Mouse (Mus musculus): ENCODE measurements at regions not wholly inside any gene's neighbourhood (a gene's known extent, or its start where the extent isn't known, plus 50 kb on each side); places are given as distances from the start of the nearest gene placed in this dataset.

DNA sequence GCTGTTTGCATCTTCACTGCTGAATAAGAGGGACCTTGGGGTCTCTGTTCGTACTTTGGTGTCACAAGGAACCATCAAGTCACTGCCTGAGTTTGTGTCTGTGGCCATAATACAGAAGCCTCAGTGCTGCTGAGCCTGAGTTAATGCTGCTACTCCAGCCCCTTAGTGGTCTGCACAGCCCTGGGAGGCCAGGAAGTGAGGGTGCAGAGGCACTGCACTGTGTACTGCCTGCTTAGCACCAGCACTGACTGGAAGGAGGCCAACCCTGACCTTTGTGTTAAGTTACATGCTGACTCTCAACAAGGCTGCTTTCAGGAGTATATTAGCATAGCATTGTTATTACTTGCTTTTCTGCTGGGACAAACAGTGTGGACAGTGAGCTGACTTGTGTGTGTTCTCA, 86.9 kb upstream of the Tmtc1 start:
- 89% methylated on average over 1 of the region's 1 CpGs for WGBS
- no peaks in the 10 kb centered on the region for H3K4me1 ChIP-seq (ENCODE audit: control insufficient read depth, insufficient read depth, low read length)
- no peak for TF ChIP-seq CTCF (IDR thresholded peaks at IDR 0.05; ENCODE audit: low read depth, low read length)
- no peak for DNase-seq (ENCODE audit: extremely low read depth, low read depth, low spot score)
- H3K4me3 ChIP-seq (ENCODE audit: insufficient read depth, low read depth, low read length): no peak overlapping the region
- H3K79me2 ChIP-seq (ENCODE audit: control insufficient read depth, insufficient read depth, low read length): no peaks in the 10 kb centered on the region
- no peaks in the 10 kb centered on the region for H3K27me3 ChIP-seq (ENCODE audit: control insufficient read depth, insufficient read depth, low read length)
- no peak overlapping the region for H3K9ac ChIP-seq (ENCODE audit: low read depth, low read length)
- no peaks in the 10 kb centered on the region for H3K36me3 ChIP-seq (ENCODE audit: control insufficient read depth, insufficient read depth, low read length)
- no peak overlapping the region for H3K27ac ChIP-seq (replicated peaks; ENCODE audit: insufficient read depth, low read depth, low read length)

DNA sequence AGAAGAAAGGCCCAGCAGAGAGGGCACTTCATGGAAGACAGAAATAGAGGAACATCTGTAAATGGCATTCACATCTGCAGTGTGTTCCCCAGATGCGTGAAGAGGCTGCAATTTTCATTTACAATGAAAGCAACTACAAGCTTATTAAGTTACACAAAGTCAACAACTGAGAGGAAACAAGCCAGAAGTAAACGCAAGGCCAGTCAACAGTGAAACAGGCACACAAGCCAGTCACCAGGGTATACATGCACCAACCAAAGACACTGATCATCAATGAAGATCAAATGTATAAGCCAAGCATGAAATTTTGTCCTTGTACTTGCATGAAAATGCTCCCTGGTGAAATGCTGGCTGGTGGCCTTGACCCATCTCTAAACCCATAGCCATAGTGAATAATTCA, 84.4 kb upstream of the Tmtc1 start:
- no peak for TF ChIP-seq CTCF (IDR thresholded peaks at IDR 0.05; ENCODE audit: low read depth, low read length)
- TF ChIP-seq POLR2A (IDR thresholded peaks at IDR 0.05; ENCODE audit: extremely low read depth, insufficient read depth, low read length): no peak
- no peak overlapping the region for H3K27ac ChIP-seq (replicated peaks; ENCODE audit: insufficient read depth, low read depth, low read length)
- H3K36me3 ChIP-seq (ENCODE audit: control insufficient read depth, insufficient read depth, low read length): no peaks in the 10 kb centered on the region
- no peaks in the 10 kb centered on the region for H3K4me1 ChIP-seq (ENCODE audit: control insufficient read depth, insufficient read depth, low read length)
- H3K79me2 ChIP-seq (ENCODE audit: control insufficient read depth, insufficient read depth, low read length): no peaks in the 10 kb centered on the region
- H3K27me3 ChIP-seq (ENCODE audit: control insufficient read depth, insufficient read depth, low read length): no peaks in the 10 kb centered on the region
- WGBS: 80% methylated on average over 2 of the region's 2 CpGs
- DNase-seq (ENCODE audit: extremely low read depth, low read depth, low spot score): no peak
- no peak overlapping the region for H3K9ac ChIP-seq (ENCODE audit: low read depth, low read length)
- no peak overlapping the region for H3K4me3 ChIP-seq (ENCODE audit: insufficient read depth, low read depth, low read length)

DNA sequence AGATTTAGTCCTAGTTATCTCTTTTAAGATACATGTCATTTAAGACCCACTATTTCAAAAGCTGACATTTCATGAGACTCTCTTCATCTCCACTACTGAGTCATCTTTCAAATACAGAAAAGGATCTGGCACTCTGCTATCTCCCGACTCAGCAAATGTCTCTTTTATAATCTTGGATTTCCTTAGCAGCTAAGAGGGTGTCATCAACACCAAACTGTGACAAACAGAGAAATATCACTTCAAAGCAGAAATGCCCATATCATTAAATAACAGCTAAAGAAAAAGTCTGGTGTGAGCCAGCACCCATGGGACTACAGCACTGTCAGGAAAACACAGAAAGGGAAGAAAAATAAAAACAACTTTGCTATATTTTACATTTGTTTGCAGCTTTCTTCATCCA, 78.7 kb upstream of the Tmtc1 start:
- Histone ChIP-seq H3K36me3 (ENCODE audit: control insufficient read depth, insufficient read depth, low read length) (no peaks in the 10 kb centered on the region), H3K4me3 (ENCODE audit: insufficient read depth, low read depth, low read length) (no peak overlapping the region), H3K27me3 (ENCODE audit: control insufficient read depth, insufficient read depth, low read length) (no peaks in the 10 kb centered on the region), H3K9ac (ENCODE audit: low read depth, low read length) (no peak overlapping the region), H3K4me1 (ENCODE audit: control insufficient read depth, insufficient read depth, low read length) (no peaks in the 10 kb centered on the region), H3K79me2 (ENCODE audit: control insufficient read depth, insufficient read depth, low read length) (no peaks in the 10 kb centered on the region), H3K27ac (replicated peaks; ENCODE audit: insufficient read depth, low read depth, low read length) (no peak overlapping the region)
- TF ChIP-seq POLR2A (IDR thresholded peaks at IDR 0.05; ENCODE audit: extremely low read depth, insufficient read depth, low read length): no peak
- no peak for TF ChIP-seq CTCF (IDR thresholded peaks at IDR 0.05; ENCODE audit: low read depth, low read length)
- 76% methylated on average over 1 of the region's 1 CpGs for WGBS
- no peak for DNase-seq (ENCODE audit: extremely low read depth, low read depth, low spot score)

- no peaks in the 10 kb centered on the region for H3K27me3 ChIP-seq (ENCODE audit: control insufficient read depth, insufficient read depth, low read length)
- no peak overlapping the region for H3K9ac ChIP-seq (ENCODE audit: low read depth, low read length)
- TF ChIP-seq CTCF (IDR thresholded peaks at IDR 0.05; ENCODE audit: low read depth, low read length) (no peak), POLR2A (IDR thresholded peaks at IDR 0.05; ENCODE audit: extremely low read depth, insufficient read depth, low read length) (no peak)
- no peak overlapping the region for H3K4me3 ChIP-seq (ENCODE audit: insufficient read depth, low read depth, low read length)
- no peaks in the 10 kb centered on the region for H3K4me1 ChIP-seq (ENCODE audit: control insufficient read depth, insufficient read depth, low read length)
- 79% methylated on average over 2 of the region's 2 CpGs for WGBS
- H3K36me3 ChIP-seq (ENCODE audit: control insufficient read depth, insufficient read depth, low read length): no peaks in the 10 kb centered on the region
- DNase-seq (ENCODE audit: extremely low read depth, low read depth, low spot score): no peak
- H3K27ac ChIP-seq (replicated peaks; ENCODE audit: insufficient read depth, low read depth, low read length): no peak overlapping the region
- no peaks in the 10 kb centered on the region for H3K79me2 ChIP-seq (ENCODE audit: control insufficient read depth, insufficient read depth, low read length)
These were observed 73.5 kb upstream of the Tmtc1 start for GRCm38 (mm10) chr6:148517536-148518245.

DNA sequence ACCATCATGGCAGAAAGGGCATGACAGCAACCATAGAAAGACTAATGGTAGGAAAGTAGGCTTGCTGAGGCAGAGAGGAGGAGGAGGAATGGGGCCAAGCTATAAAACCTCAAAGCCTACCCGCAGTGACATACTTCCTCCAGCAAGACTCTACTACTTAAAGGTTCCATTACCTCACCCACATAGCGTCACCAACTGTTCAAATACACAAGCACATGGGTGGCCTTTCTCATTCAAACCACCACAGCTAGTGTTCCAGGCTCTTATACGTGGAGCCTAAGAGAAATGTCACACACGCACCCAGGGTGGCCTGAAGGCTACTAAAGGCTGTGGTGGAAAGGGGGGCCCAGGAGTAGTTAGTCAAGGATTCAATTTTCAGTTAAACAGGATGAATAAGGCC, 72.5 kb upstream of the Tmtc1 start:
- H3K4me1 ChIP-seq (ENCODE audit: control insufficient read depth, insufficient read depth, low read length): no peaks in the 10 kb centered on the region
- 75% methylated on average over 4 of the region's 4 CpGs for WGBS
- H3K79me2 ChIP-seq (ENCODE audit: control insufficient read depth, insufficient read depth, low read length): no peaks in the 10 kb centered on the region
- H3K27ac ChIP-seq (replicated peaks; ENCODE audit: insufficient read depth, low read depth, low read length): no peak overlapping the region
- H3K36me3 ChIP-seq (ENCODE audit: control insufficient read depth, insufficient read depth, low read length): no peaks in the 10 kb centered on the region
- DNase-seq (ENCODE audit: extremely low read depth, low read depth, low spot score): no peak
- H3K27me3 ChIP-seq (ENCODE audit: control insufficient read depth, insufficient read depth, low read length): no peaks in the 10 kb centered on the region
- TF ChIP-seq POLR2A (IDR thresholded peaks at IDR 0.05; ENCODE audit: extremely low read depth, insufficient read depth, low read length) (no peak), CTCF (IDR thresholded peaks at IDR 0.05; ENCODE audit: low read depth, low read length) (no peak)
- no peak overlapping the region for H3K4me3 ChIP-seq (ENCODE audit: insufficient read depth, low read depth, low read length)
- no peak overlapping the region for H3K9ac ChIP-seq (ENCODE audit: low read depth, low read length)

DNA sequence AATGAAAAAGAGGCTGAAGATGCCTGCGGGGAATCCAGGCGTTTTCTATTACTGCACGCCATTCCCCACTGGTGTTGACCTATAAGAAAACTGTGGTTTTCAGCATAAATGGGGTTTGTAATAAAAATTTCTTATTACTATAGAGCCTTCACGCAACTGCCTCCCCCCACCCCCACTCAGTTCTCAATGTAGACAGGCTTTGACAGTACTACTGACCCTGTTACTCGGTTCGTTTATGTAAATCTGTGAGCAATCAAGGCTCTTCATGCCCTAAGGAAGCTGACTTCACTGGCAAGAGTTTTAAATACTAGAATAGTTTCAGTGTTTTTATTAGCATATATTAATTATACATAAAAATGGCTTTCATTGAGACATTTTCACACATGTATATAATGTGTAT, 70.9 kb upstream of the Tmtc1 start:
- Histone ChIP-seq H3K27me3 (ENCODE audit: control insufficient read depth, insufficient read depth, low read length) (no peaks in the 10 kb centered on the region), H3K4me3 (ENCODE audit: insufficient read depth, low read depth, low read length) (no peak overlapping the region), H3K9ac (ENCODE audit: low read depth, low read length) (no peak overlapping the region), H3K4me1 (ENCODE audit: control insufficient read depth, insufficient read depth, low read length) (no peaks in the 10 kb centered on the region), H3K79me2 (ENCODE audit: control insufficient read depth, insufficient read depth, low read length) (no peaks in the 10 kb centered on the region), H3K27ac (replicated peaks; ENCODE audit: insufficient read depth, low read depth, low read length) (no peak overlapping the region), H3K36me3 (ENCODE audit: control insufficient read depth, insufficient read depth, low read length) (no peaks in the 10 kb centered on the region)
- TF ChIP-seq CTCF (IDR thresholded peaks at IDR 0.05; ENCODE audit: low read depth, low read length) (no peak), POLR2A (IDR thresholded peaks at IDR 0.05; ENCODE audit: extremely low read depth, insufficient read depth, low read length) (no peak)
- 92% methylated on average over 6 of the region's 6 CpGs for WGBS
- no peak for DNase-seq (ENCODE audit: extremely low read depth, low read depth, low spot score)

All from liver, adult 2 months (tissue).